Mouse (Mus musculus): ENCODE measurements around the gene Pigb.
A peak's percentile ranks its signal among the peaks of the same experiment; 100 is the strongest.

- TF ChIP-seq MXI1 (IDR thresholded peaks at IDR 0.05; ENCODE audit: low read depth, low read length) (no peak), ZNF384 (IDR thresholded peaks at IDR 0.05; ENCODE audit: low read depth, low read length) (no peak), POLR2A (IDR thresholded peaks at IDR 0.05; ENCODE audit: low read depth, low read length) (peak; percentile 46), USF1 (IDR thresholded peaks at IDR 0.05; ENCODE audit: low read depth, low read length) (no peak), EP300 (IDR thresholded peaks at IDR 0.05; ENCODE audit: low read length) (no peak), CTCF (conservative IDR thresholded peaks at IDR 0.05 in 1 of 2, IDR thresholded peaks at IDR 0.05 in 1 of 2; ENCODE audit: low read depth in 2 of 2, low read length in 2 of 2) (no peak)
These were observed 78.2 kb downstream of the Pigb start for GRCm38 (mm10) chr9:72961959-72962358.
